Mouse (Mus musculus) olfactory bulb, adult 2 months (tissue): ENCODE data around the gene Mybbp1a.

Source experiments
- CTCF ChIP-seq: fragments of 200-500 bp; IDR thresholded peaks from 2 replicates; pipeline ENCODE4 v1.5.1; 2012; ENCODE audit warnings: low read depth, mild to moderate bottlenecking, low read length, moderate library complexity; ENCODE audit not compliant: insufficient read depth
- POLR2A ChIP-seq: fragments of 200-500 bp; IDR thresholded peaks from 2 replicates; pipeline ENCODE4 v1.6.1; 2012; ENCODE audit warnings: mild to moderate bottlenecking, low read depth, low read length, moderate library complexity; ENCODE audit not compliant: insufficient read depth

DNA sequence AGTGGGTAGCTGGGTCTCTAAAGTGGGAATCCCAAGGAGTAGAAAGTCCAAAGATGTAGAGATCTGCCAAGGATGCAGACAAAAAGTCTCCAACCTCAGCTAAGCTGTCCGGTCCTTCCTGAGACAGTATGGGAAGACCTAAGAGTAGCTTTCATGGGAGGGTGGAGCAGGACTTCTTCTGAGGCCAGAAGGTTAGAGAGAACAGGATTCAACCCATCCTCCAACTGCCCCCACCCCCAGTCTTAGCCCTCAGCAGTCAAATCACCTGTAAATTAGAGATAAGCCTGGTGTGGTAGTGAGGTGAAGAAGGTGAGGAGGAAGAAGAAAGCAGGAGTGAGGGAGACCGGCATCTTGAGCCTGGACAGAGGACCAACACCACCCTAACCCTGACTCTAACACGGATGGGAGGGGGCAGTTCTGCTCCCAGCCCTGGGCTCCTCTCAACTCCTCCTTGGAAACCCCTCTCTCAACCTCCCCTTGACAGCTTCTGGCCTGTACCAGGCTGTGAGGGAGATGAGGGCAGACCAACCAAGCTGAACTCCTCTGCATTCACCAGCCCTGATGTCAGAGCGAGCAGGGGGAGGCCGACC is 27.5 kb upstream of the Mybbp1a start:
- no peak for TF ChIP-seq CTCF
- no peak for TF ChIP-seq POLR2A
